Mouse (Mus musculus): ENCODE measurements around the gene Hils1. TPM values are rescaled to one million over a fixed set of nuclear protein-coding genes. Genes with fewer than 3 reads are reported as not detected.

Gene Hils1
- polyA plus RNA-seq, 1 experiment from 2014 or later, result not detected

DNA sequence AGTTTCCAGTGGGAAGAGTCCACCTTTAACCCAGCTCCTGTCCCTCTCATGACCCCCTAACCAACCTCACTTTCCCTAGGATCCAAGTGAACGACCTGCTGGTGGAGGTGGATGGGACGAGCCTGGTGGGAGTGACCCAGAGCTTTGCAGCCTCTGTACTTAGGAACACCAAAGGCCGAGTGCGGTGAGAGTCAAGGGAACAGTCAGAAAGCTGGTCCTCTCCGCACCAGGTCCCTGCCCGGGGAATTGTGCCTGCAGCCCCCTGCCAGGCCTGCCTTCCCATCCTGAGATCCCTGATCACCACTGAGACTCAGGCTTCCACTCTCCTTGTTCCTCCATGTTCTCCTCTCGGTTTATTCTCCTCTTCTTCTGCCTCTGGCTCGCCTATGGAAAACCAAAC lies 32.7 kb downstream of the Hils1 start:
- no peak overlapping the region for H3K4me2 ChIP-seq
- peaks cover 66% of the 10 kb centered on the region for H3K4me1 ChIP-seq (replicated peaks)
- WGBS, result 75% methylated on average over 8 of the region's 8 CpGs
- H3K9me3 ChIP-seq, result no peaks in the 10 kb centered on the region
- peak overlapping the region; percentile 57 for H3K9ac ChIP-seq
- peak overlapping the region; percentile 83 for H3K27ac ChIP-seq (replicated peaks)
- no peak for ATAC-seq (ENCODE audit: low read depth)
- H3K4me3 ChIP-seq, result no peak overlapping the region
- no peaks in the 10 kb centered on the region for H3K27me3 ChIP-seq
- H3K36me3 ChIP-seq, result peaks cover 92% of the 10 kb centered on the region

- Histone ChIP-seq H3K27ac (replicated peaks) (peak overlapping the region; percentile 83), H3K4me1 (replicated peaks) (peaks cover 63% of the 10 kb centered on the region), H3K27me3 (no peaks in the 10 kb centered on the region), H3K9me3 (no peaks in the 10 kb centered on the region), H3K36me3 (peaks cover 96% of the 10 kb centered on the region), H3K9ac (peak overlapping the region; percentile 57), H3K4me3 (no peak overlapping the region), H3K4me2 (peak overlapping the region; percentile 24; the same call in 1 of the 2 replicates)
- 30% methylated on average over 4 of the region's 4 CpGs for WGBS
- no peak for ATAC-seq (ENCODE audit: low read depth)
Observed at GRCm38 (mm10) chr11:95000548-95000947, 33.2 kb downstream of the Hils1 start.

- no peak overlapping the region for H3K4me3 ChIP-seq
- peaks cover 99% of the 10 kb centered on the region for H3K36me3 ChIP-seq
- no peaks in the 10 kb centered on the region for H3K27me3 ChIP-seq
- H3K4me1 ChIP-seq (replicated peaks), result peaks cover 63% of the 10 kb centered on the region
- H3K9ac ChIP-seq, result peak overlapping the region; percentile 57
- peak overlapping the region; percentile 83 for H3K27ac ChIP-seq (replicated peaks)
- 1% methylated on average over 8 of the region's 8 CpGs for WGBS
- 0 out of 2 replicates have a peak, but pooled peaks have one; percentile 49 for ATAC-seq (ENCODE audit: low read depth)
- peak overlapping the region; percentile 24; the same call in 1 of the 2 replicates for H3K4me2 ChIP-seq
- no peaks in the 10 kb centered on the region for H3K9me3 ChIP-seq
Observed at GRCm38 (mm10) chr11:95001058-95001457, 33.7 kb downstream of the Hils1 start.

DNA sequence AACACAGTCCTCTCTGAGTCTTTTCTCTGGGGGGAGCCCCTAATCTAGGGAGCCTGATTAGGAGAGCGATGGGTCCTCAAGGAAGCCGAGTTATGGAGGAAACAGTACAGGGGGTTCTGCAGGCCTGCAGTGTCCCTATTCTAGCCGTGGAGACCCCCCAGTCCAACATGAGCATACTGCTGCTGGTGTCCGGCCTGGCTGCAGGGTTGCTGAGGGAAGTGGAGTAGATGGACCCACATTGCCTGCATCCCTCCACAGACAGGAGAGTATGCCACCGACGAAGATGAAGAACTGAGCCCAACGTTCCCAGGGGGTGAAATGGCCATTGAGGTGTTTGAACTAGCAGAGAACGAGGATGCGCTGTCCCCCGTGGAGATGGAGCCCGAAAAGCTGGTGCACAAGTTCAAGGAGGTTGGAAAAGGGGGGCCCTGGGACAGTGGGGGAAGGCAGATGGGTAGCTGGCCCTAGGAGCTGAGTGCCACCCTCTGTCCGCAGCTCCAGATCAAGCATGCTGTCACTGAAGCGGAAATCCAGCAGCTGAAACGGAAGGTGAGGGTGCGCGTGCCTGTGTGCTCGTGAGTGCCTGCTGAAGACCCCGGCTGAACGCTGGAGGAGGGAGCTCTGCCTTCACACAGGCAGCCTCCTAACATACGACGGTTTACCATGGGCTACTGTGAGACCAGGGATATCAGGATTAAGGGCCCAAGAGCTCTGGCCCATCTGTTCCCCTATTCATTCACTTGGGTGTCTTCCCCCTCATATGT lies 34.4 kb downstream of the Hils1 start:
- H3K4me1 ChIP-seq (replicated peaks), result peaks cover 63% of the 10 kb centered on the region
- H3K4me2 ChIP-seq, result no peak overlapping the region
- 86% methylated on average over 21 of the region's 21 CpGs for WGBS
- peaks cover 92% of the 10 kb centered on the region for H3K36me3 ChIP-seq
- no peaks in the 10 kb centered on the region for H3K27me3 ChIP-seq
- no peaks in the 10 kb centered on the region for H3K9me3 ChIP-seq
- ATAC-seq (ENCODE audit: low read depth), result no peak
- H3K27ac ChIP-seq (replicated peaks), result no peak overlapping the region
- H3K9ac ChIP-seq, result no peak overlapping the region
- no peak overlapping the region for H3K4me3 ChIP-seq

DNA sequence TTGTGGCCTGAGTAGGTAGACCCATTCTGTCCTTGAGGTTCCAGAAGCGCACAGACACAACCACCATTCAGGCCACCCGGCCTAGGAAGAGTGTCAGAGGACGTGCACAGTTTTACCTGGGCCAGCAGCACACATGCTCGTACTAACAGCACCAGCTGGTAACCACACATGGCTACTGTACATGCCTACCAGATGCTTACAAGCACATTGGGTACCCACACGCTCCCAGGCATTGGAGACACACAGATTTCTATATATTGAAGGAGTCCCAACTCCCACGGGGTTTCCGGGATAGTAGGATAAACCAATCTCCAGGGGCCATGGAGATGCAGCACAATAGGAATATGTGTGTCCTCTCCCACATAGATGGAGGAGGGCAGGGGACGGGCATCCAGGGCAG lies 35.3 kb downstream of the Hils1 start:
- WGBS, result 95% methylated on average over 8 of the region's 8 CpGs
- no peak for ATAC-seq (ENCODE audit: low read depth)
- H3K27ac ChIP-seq (replicated peaks), result no peak overlapping the region
- H3K4me3 ChIP-seq, result no peak overlapping the region
- H3K4me1 ChIP-seq (replicated peaks), result peaks cover 63% of the 10 kb centered on the region
- H3K36me3 ChIP-seq, result peaks cover 83% of the 10 kb centered on the region
- no peak overlapping the region for H3K9ac ChIP-seq
- no peaks in the 10 kb centered on the region for H3K9me3 ChIP-seq
- no peaks in the 10 kb centered on the region for H3K27me3 ChIP-seq
- no peak overlapping the region for H3K4me2 ChIP-seq

- H3K9ac ChIP-seq, result no peak overlapping the region; the same call in 1 of the 2 replicates
- H3K4me1 ChIP-seq (replicated peaks), result peaks cover 64% of the 10 kb centered on the region
- WGBS, result 88% methylated on average over 12 of the region's 12 CpGs
- peak overlapping the region; percentile 52 for H3K27ac ChIP-seq (replicated peaks)
- H3K27me3 ChIP-seq, result no peaks in the 10 kb centered on the region
- ATAC-seq (ENCODE audit: low read depth), result no peak
- H3K4me3 ChIP-seq, result no peak overlapping the region
- H3K9me3 ChIP-seq, result no peaks in the 10 kb centered on the region
- H3K36me3 ChIP-seq, result peaks cover 67% of the 10 kb centered on the region
- H3K4me2 ChIP-seq, result no peak overlapping the region
Observed at GRCm38 (mm10) chr11:95004136-95004936, 36.9 kb downstream of the Hils1 start.

DNA sequence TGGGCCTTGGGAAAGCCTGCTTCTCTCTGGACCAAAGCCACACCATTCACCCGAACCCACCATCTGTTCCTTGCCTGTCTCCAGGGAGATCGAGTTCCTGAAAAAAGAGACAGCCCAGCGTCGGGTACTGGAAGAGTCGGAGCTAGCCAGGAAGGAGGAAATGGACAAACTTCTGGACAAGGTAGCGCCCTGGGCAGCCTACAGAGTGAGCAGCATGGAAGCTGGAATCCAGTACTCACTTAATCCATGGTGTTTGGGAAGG lies 37.5 kb downstream of the Hils1 start:
- no peak overlapping the region for H3K4me3 ChIP-seq
- 65% methylated on average over 6 of the region's 6 CpGs for WGBS
- H3K9me3 ChIP-seq, result no peaks in the 10 kb centered on the region
- peaks cover 60% of the 10 kb centered on the region for H3K4me1 ChIP-seq (replicated peaks)
- H3K9ac ChIP-seq, result no peak overlapping the region; the same call in 1 of the 2 replicates
- peaks cover 63% of the 10 kb centered on the region for H3K36me3 ChIP-seq
- no peak overlapping the region for H3K27ac ChIP-seq (replicated peaks)
- no peak overlapping the region for H3K4me2 ChIP-seq
- no peak for ATAC-seq (ENCODE audit: low read depth)
- H3K27me3 ChIP-seq, result no peaks in the 10 kb centered on the region

- peak overlapping the region; percentile 98 for H3K27ac ChIP-seq (replicated peaks)
- peak overlapping the region; percentile 66 for H3K9ac ChIP-seq
- ATAC-seq (ENCODE audit: low read depth), result no peak
- WGBS, result 35% methylated on average over 4 of the region's 4 CpGs
- no peaks in the 10 kb centered on the region for H3K27me3 ChIP-seq
- peaks cover 51% of the 10 kb centered on the region for H3K4me1 ChIP-seq (replicated peaks)
- peak overlapping the region; percentile 70 for H3K4me2 ChIP-seq
- H3K9me3 ChIP-seq, result no peaks in the 10 kb centered on the region
- H3K36me3 ChIP-seq, result peaks cover 51% of the 10 kb centered on the region
- H3K4me3 ChIP-seq, result peak overlapping the region; percentile 32
Observed at GRCm38 (mm10) chr11:95006038-95006437, 38.6 kb downstream of the Hils1 start.

DNA sequence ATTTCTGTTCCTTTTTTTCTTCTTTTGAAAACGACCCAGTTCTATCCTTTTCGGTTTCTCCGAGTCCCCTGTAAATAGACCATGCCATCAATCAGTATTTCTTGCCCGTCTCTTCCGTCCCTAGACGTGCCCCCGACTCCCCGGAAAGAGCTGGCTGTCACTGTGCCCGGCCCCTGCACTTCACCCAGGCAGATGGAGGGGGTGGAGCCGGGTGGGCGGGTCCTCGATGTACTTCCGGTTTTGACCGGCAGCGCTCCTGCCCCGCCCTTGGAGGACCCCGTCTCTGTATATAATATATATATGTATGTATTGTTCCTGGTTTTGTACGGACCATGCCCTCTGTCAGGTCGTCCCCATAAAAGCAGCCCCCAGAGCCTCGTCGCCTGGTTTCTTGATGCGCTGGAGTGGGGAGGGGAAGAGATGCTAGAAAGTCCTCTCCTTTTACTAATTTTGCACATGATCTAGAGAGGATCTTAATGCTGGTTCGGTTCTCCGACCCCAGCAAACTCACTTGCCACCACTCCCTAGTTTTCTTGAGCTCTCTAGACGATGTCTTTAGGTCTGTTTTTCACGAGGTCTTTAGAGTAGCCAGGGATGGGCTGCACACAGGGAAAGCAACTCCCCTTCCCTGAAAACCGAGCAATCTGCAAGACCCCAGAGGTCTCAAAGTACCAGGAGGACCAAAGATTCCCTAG lies 39.3 kb downstream of the Hils1 start:
- H3K27ac ChIP-seq (replicated peaks), result peak overlapping the region; percentile 98
- peak overlapping the region; percentile 32 for H3K4me3 ChIP-seq
- no peaks in the 10 kb centered on the region for H3K9me3 ChIP-seq
- H3K27me3 ChIP-seq, result no peaks in the 10 kb centered on the region
- WGBS, result 2% methylated on average over 27 of the region's 27 CpGs
- peaks cover 45% of the 10 kb centered on the region for H3K36me3 ChIP-seq
- H3K4me2 ChIP-seq, result peak overlapping the region; percentile 70
- ATAC-seq (ENCODE audit: low read depth), result peak; percentile 55
- H3K4me1 ChIP-seq (replicated peaks), result peaks cover 52% of the 10 kb centered on the region
- H3K9ac ChIP-seq, result peak overlapping the region; percentile 66

- H3K4me1 ChIP-seq (replicated peaks), result peaks cover 57% of the 10 kb centered on the region
- H3K9ac ChIP-seq, result no peak overlapping the region; the same call in 1 of the 2 replicates
Observed at GRCm38 (mm10) chr11:95007418-95007817, 40.0 kb downstream of the Hils1 start.

GRCm38 (mm10) chr11:95008661-95009628 lies 41.6 kb downstream of the Hils1 start:
- Histone ChIP-seq H3K4me3 (peak overlapping the region; percentile 96), H3K27me3 (no peaks in the 10 kb centered on the region), H3K36me3 (peaks cover 22% of the 10 kb centered on the region), H3K4me2 (peak overlapping the region; percentile 72), H3K4me1 (replicated peaks) (peaks cover 70% of the 10 kb centered on the region), H3K9me3 (no peaks in the 10 kb centered on the region), H3K9ac (peak overlapping the region; percentile 99), H3K27ac (replicated peaks) (peak overlapping the region; percentile 98)
- 35% methylated on average over 15 of the region's 15 CpGs for WGBS
- peak; percentile 1; the same call in 1 of the 2 replicates for ATAC-seq (ENCODE audit: low read depth)

More at GRCm38 (mm10) chr11:95007418-95007817, 40.0 kb downstream of the Hils1 start:
- Histone ChIP-seq H3K27me3 (no peaks in the 10 kb centered on the region), H3K27ac (replicated peaks) (peak overlapping the region; percentile 98), H3K36me3 (peaks cover 37% of the 10 kb centered on the region), H3K9me3 (no peaks in the 10 kb centered on the region), H3K4me3 (0 out of 2 replicates have a peak overlapping the region, but pooled peaks have one; percentile 32), H3K4me2 (peak overlapping the region; percentile 70)
- no peak for ATAC-seq (ENCODE audit: low read depth)
- 76% methylated on average over 3 of the region's 3 CpGs for WGBS

Data from neural tube, embryonic 13.5 days (tissue).